Mouse (Mus musculus): ENCODE measurements around the gene Gm13128.
"Not testable (repeated sequence)": the region's sequence is repeated elsewhere in the genome, so short reads cannot be mapped to it uniquely, and the experiment has no call there.

Gm13128 gene

GRCm38 (mm10) chr4:144329949-144330348, at the start of gene Gm13128:
Gm13128 (plus strand) TSS chr4:144330249.
- not testable (repeated sequence) for DNase-seq

- not testable (repeated sequence) for DNase-seq
Observed at GRCm38 (mm10) chr4:144280388-144280787, 49.7 kb upstream of the Gm13128 start, which contains the start of gene Pramel5. Pramel5 (minus strand) TSS chr4:144280488.

GRCm38 (mm10) chr4:144299414-144299813, 30.6 kb upstream of the Gm13128 start:
- not testable (repeated sequence) for DNase-seq

GRCm38 (mm10) chr4:144312666-144313460, 17.2 kb upstream of the Gm13128 start:
- not testable (repeated sequence) for DNase-seq

- DNase-seq: not testable (repeated sequence)
Observed at GRCm38 (mm10) chr4:144335856-144336255, 5.8 kb downstream of the Gm13128 start.

GRCm38 (mm10) chr4:144357642-144358041, 27.6 kb downstream of the Gm13128 start, which contains the start of gene Gm13119:
Gm13119 (plus strand) TSS chr4:144357942.
- DNase-seq: not testable (repeated sequence)

GRCm38 (mm10) chr4:144377911-144378310, 47.9 kb downstream of the Gm13128 start, which contains the start of gene Pramef20:
Pramef20 (minus strand) TSS chr4:144377933.
- no peak for DNase-seq

Measured in liver (tissue).